14 mouse cellular contexts compared by ENCODE assay signal in genomic region chr11:60277164-60277740, GRCm38 (mm10). TPM values are rescaled to one million over a fixed set of nuclear protein-coding genes. Genes with fewer than 3 reads are reported as not detected.
A peak's percentile ranks its signal among the peaks of the same experiment; 100 is the strongest.
DNase-seq lines count a peak whose midpoint lies in the region; ATAC-seq lines count a peak whose summit lies in the region.
"Had no signal": no experiment of that assay in that cellular context is flagged by ENCODE, and none has a peak within 500 bp of the region (broad histone marks: within the 10 kb centered on the region; RNA-seq: fewer than 3 reads in every experiment).

No protein-coding gene starts in this region.

- intact Hi-C loops in heart, postnatal 10 days (cut with DNase I) = no loop called here

- H3K27me3 ChIP-seq in heart, embryonic 12.5 days (replicated peaks) = no peaks in the 10 kb centered on the region
- no peaks in the 10 kb centered on the region for H3K27me3 ChIP-seq in midbrain, embryonic 12.5 days
- no peaks in the 10 kb centered on the region for H3K27me3 ChIP-seq in midbrain, embryonic 10.5 days (ENCODE audit: low read depth, poor library complexity, severe bottlenecking)
- H3K27me3 ChIP-seq in intestine, embryonic 14.5 days (replicated peaks; ENCODE audit: control insufficient read depth, insufficient read depth, low read length) = no peaks in the 10 kb centered on the region
- H3K27me3 ChIP-seq in neural tube, embryonic 15.5 days (replicated peaks) = no peaks in the 10 kb centered on the region
- H3K27me3 ChIP-seq: limb, embryonic 15.5 days had no signal

- no peaks in the 10 kb centered on the region for H3K9me3 ChIP-seq in heart, embryonic 12.5 days (replicated peaks)
- H3K9me3 ChIP-seq in midbrain, embryonic 12.5 days = no peaks in the 10 kb centered on the region
- no peaks in the 10 kb centered on the region for H3K9me3 ChIP-seq in midbrain, embryonic 10.5 days (replicated peaks)
- no peaks in the 10 kb centered on the region for H3K9me3 ChIP-seq in intestine, embryonic 14.5 days (ENCODE audit: control insufficient read depth, low read length)
- no peaks in the 10 kb centered on the region for H3K9me3 ChIP-seq in neural tube, embryonic 15.5 days (replicated peaks)
- H3K9me3 ChIP-seq: limb, embryonic 15.5 days had no signal

- H3K4me3 ChIP-seq in heart, embryonic 12.5 days = no peak overlapping the region
- H3K4me3 ChIP-seq in midbrain, embryonic 12.5 days = no peak overlapping the region
- no peak overlapping the region for H3K4me3 ChIP-seq in midbrain, embryonic 10.5 days
- no peak overlapping the region for H3K4me3 ChIP-seq in intestine, embryonic 14.5 days (ENCODE audit: low read depth, low read length)
- H3K4me3 ChIP-seq in neural tube, embryonic 15.5 days (replicated peaks) = no peak overlapping the region
- H3K4me3 ChIP-seq: gastrocnemius, adult 2 months; limb, embryonic 15.5 days had no signal

- peak overlapping the region; percentile 9 for H3K27ac ChIP-seq in heart, embryonic 12.5 days (ENCODE audit: poor library complexity, severe bottlenecking)
- peak overlapping the region; percentile 40 for H3K27ac ChIP-seq in midbrain, embryonic 12.5 days (replicated peaks)
- no peak overlapping the region; the same call in 1 of the 2 replicates for H3K27ac ChIP-seq in midbrain, embryonic 10.5 days (replicated peaks)
- peak overlapping the region; percentile 79 for H3K27ac ChIP-seq in intestine, embryonic 14.5 days (ENCODE audit: low read depth)
- peak overlapping the region; percentile 66 for H3K27ac ChIP-seq in neural tube, embryonic 15.5 days (replicated peaks)
- H3K27ac ChIP-seq: gastrocnemius, adult 2 months; limb, embryonic 15.5 days had no signal

- peaks cover 61% of the 10 kb centered on the region for H3K4me1 ChIP-seq in heart, embryonic 12.5 days (replicated peaks)
- peaks cover 4% of the 10 kb centered on the region; the same call in 1 of the 2 replicates for H3K4me1 ChIP-seq in midbrain, embryonic 12.5 days
- H3K4me1 ChIP-seq in midbrain, embryonic 10.5 days = peaks cover 24% of the 10 kb centered on the region
- H3K4me1 ChIP-seq in intestine, embryonic 14.5 days (replicated peaks; ENCODE audit: control insufficient read depth, insufficient read depth, low read length) = peaks cover 46% of the 10 kb centered on the region
- H3K4me1 ChIP-seq in neural tube, embryonic 15.5 days = peaks cover 43% of the 10 kb centered on the region

- no peak overlapping the region for H3K4me2 ChIP-seq in heart, embryonic 12.5 days
- H3K4me2 ChIP-seq in midbrain, embryonic 12.5 days (replicated peaks) = no peak overlapping the region
- 0 out of 2 replicates have a peak overlapping the region, but pooled peaks have one; percentile 15 for H3K4me2 ChIP-seq in intestine, embryonic 14.5 days (ENCODE audit: low read length)
- H3K4me2 ChIP-seq in neural tube, embryonic 15.5 days = no peak overlapping the region
- H3K4me2 ChIP-seq: limb, embryonic 15.5 days; lung, embryonic 14.5 days had no signal

- H3K36me3 ChIP-seq in heart, embryonic 12.5 days = peaks cover 12% of the 10 kb centered on the region
- H3K36me3 ChIP-seq in midbrain, embryonic 12.5 days = no peaks in the 10 kb centered on the region
- no peaks in the 10 kb centered on the region for H3K36me3 ChIP-seq in midbrain, embryonic 10.5 days
- H3K36me3 ChIP-seq in intestine, embryonic 14.5 days (ENCODE audit: control insufficient read depth, insufficient read depth, low read length) = no peaks in the 10 kb centered on the region
- H3K36me3 ChIP-seq in neural tube, embryonic 15.5 days = 0 out of 2 replicates have a peak, but pooled peaks cover 8% of the 10 kb centered on the region

- no peak for ATAC-seq in heart, embryonic 12.5 days (ENCODE audit: insufficient number of reproducible peaks, low FRiP score)
- ATAC-seq in midbrain, embryonic 12.5 days (ENCODE audit: low FRiP score, low read depth) = no peak
- ATAC-seq in intestine, embryonic 14.5 days (replicated peaks; ENCODE audit: low FRiP score, low TSS enrichment, low read depth) = no peak
- no peak for ATAC-seq in neural tube, embryonic 15.5 days (ENCODE audit: low FRiP score)

- DNase-seq in heart, postnatal 10 days = no peak
- no peak for DNase-seq in midbrain, embryonic 10.5 days (ENCODE audit: low spot score)
- no peak for DNase-seq in intestine, embryonic 14.5 days (ENCODE audit: low spot score)
- no peak for DNase-seq in cerebellum, adult 8-10 months
- DNase-seq: adrenal gland, adult 8-10 months; cerebellum, postnatal 10 days; heart, postnatal 4 days; thymus, postnatal 4 days had no signal

- WGBS in heart, embryonic 12.5 days = 55% methylated on average over 8 of the region's 8 CpGs
- WGBS in midbrain, embryonic 12.5 days = 65% methylated on average over 8 of the region's 8 CpGs
- WGBS in midbrain, embryonic 10.5 days = 80% methylated on average over 8 of the region's 8 CpGs
- 33% methylated on average over 8 of the region's 8 CpGs for WGBS in intestine, embryonic 14.5 days
- 52% methylated on average over 8 of the region's 8 CpGs for WGBS in neural tube, embryonic 15.5 days

- 0 out of 2 replicates have a peak overlapping the region, but pooled peaks have one; percentile 4 for H3K9ac ChIP-seq in heart, embryonic 12.5 days
- no peak overlapping the region for H3K9ac ChIP-seq in midbrain, embryonic 12.5 days (replicated peaks)
- no peak overlapping the region for H3K9ac ChIP-seq in intestine, embryonic 14.5 days (ENCODE audit: low read length)
- H3K9ac ChIP-seq in neural tube, embryonic 15.5 days (replicated peaks) = 0 out of 2 replicates have a peak overlapping the region, but pooled peaks have one; percentile 24
- H3K9ac ChIP-seq: limb, embryonic 15.5 days; lung, embryonic 14.5 days had no signal

RNA-seq across cellular contexts. Expression of gene Srebf1, which starts 54.9 kb away (rescaled TPM):
- polyA plus RNA-seq in heart, embryonic 12.5 days (2016; fragmentation: Nextera tagmentation; extraction: Ambion mirVana) = 39.7 and 41.1 TPM in 2 replicates
- 10 to 100 TPM; 40.2 to 42.6 TPM for total RNA-seq in heart, postnatal 10 days (2021)
- polyA plus RNA-seq in midbrain, embryonic 12.5 days (2016; fragmentation: Nextera tagmentation; extraction: Ambion mirVana) = 46.8 and 56.8 TPM in 2 replicates
- 47.0 and 51.0 TPM in 2 replicates for polyA plus RNA-seq in midbrain, embryonic 10.5 days (2016; fragmentation: Nextera tagmentation; extraction: Ambion mirVana)
- 85.0 and 97.7 TPM in 2 replicates for polyA plus RNA-seq in intestine, embryonic 14.5 days (2014; fragmentation: Nextera tagmentation; extraction: Ambion mirVana)
- polyA plus RNA-seq in neural tube, embryonic 15.5 days (2015; fragmentation: Nextera tagmentation; extraction: Ambion mirVana) = 44.2 and 50.0 TPM in 2 replicates

Comparison
In these comparisons a context has a peak if more than half of its experiments do, and no peak if none do; other contexts are left out.
1. H3K9ac ChIP-seq: peak in heart, embryonic 12.5 days (single experiment) and neural tube, embryonic 15.5 days (single experiment); none in midbrain, embryonic 12.5 days (single experiment) and intestine, embryonic 14.5 days (single experiment).